Mouse (Mus musculus): Measurements from ENCODE around the gene Tacc2. TPM values are rescaled to one million over a fixed set of nuclear protein-coding genes. Genes with fewer than 3 reads are reported as not detected.
A peak's percentile ranks its signal among the peaks of the same experiment; 100 is the strongest.

Gene Tacc2
- polyA plus RNA-seq, 1 experiment from 2014 or later: 47.4 TPM

DNA sequence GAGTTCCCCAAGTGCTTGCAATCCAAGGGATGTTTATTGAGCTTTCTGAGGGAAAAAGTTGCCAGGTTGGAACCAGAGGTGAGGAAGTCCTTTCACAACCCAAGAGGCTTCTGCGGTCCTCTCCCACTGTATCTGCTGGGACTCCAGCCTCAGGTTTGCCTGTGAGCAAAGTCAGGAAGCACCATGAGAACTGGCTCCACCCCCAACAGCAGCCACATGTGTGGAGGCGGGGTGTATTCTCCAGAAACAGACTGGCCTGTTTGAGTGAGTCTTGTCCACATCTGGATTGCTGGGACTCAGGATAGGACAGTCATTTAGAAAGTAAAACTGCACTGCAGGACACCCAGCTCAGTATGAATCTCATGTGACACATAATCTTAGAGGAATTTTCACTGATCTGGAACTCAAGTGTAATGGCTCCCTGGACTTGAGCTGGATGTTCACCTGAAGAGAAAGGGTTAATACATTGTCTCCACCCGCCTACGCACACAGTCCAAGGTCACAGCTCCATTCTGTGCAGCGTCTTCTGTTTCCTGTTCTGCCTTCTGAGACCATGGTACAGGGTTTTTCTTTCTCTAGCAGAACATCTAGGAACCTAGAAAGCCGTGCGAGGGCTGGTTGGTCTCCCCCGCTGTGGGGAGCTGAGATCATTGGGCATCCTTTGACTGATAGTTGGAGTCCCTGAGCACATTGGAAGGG is 149.6 kb downstream of the Tacc2 start:
- Histone ChIP-seq H3K4me2 (ENCODE audit: low read depth, low read length, severe bottlenecking) (no peak overlapping the region), H3K9me3 (ENCODE audit: control insufficient read depth, low read length) (no peaks in the 10 kb centered on the region), H3K9ac (ENCODE audit: low read length) (no peak overlapping the region), H3K4me3 (ENCODE audit: low read depth, low read length) (no peak overlapping the region), H3K27ac (ENCODE audit: low read depth, low read length) (no peak overlapping the region), H3K4me1 (replicated peaks; ENCODE audit: control insufficient read depth, insufficient read depth, low read length) (no peaks in the 10 kb centered on the region), H3K36me3 (ENCODE audit: control insufficient read depth, insufficient read depth, low read length) (no peaks in the 10 kb centered on the region; the same call in 1 of the 2 replicates), H3K27me3 (ENCODE audit: control insufficient read depth, insufficient read depth, low read length) (no peaks in the 10 kb centered on the region)
- WGBS: 74% methylated on average over 8 of the region's 8 CpGs
- DNase-seq (ENCODE audit: low spot score) (no peak), ATAC-seq (replicated peaks; ENCODE audit: low FRiP score) (no peak)

- H3K27me3 ChIP-seq (ENCODE audit: control insufficient read depth, insufficient read depth, low read length): no peaks in the 10 kb centered on the region
- DNase-seq (ENCODE audit: low spot score): no peak
- no peaks in the 10 kb centered on the region for H3K9me3 ChIP-seq (ENCODE audit: control insufficient read depth, low read length)
- no peaks in the 10 kb centered on the region for H3K4me1 ChIP-seq (replicated peaks; ENCODE audit: control insufficient read depth, insufficient read depth, low read length)
- H3K36me3 ChIP-seq (ENCODE audit: control insufficient read depth, insufficient read depth, low read length): no peaks in the 10 kb centered on the region; the same call in 1 of the 2 replicates
- H3K4me2 ChIP-seq (ENCODE audit: low read depth, low read length, severe bottlenecking): no peak overlapping the region
- no peak overlapping the region for H3K27ac ChIP-seq (ENCODE audit: low read depth, low read length)
- H3K9ac ChIP-seq (ENCODE audit: low read length): no peak overlapping the region
- H3K4me3 ChIP-seq (ENCODE audit: low read depth, low read length): no peak overlapping the region
- WGBS: 91% methylated on average over 4 of the region's 4 CpGs
- ATAC-seq (replicated peaks; ENCODE audit: low FRiP score): no peak
Measured at GRCm38 (mm10) chr7:130727560-130727959, 150.3 kb downstream of the Tacc2 start.

GRCm38 (mm10) chr7:130731792-130732191 is 154.6 kb downstream of the Tacc2 start:
- Histone ChIP-seq H3K36me3 (ENCODE audit: control insufficient read depth, insufficient read depth, low read length) (no peaks in the 10 kb centered on the region), H3K4me2 (ENCODE audit: low read depth, low read length, severe bottlenecking) (no peak overlapping the region), H3K9ac (ENCODE audit: low read length) (no peak overlapping the region), H3K9me3 (ENCODE audit: control insufficient read depth, low read length) (no peaks in the 10 kb centered on the region), H3K4me1 (replicated peaks; ENCODE audit: control insufficient read depth, insufficient read depth, low read length) (no peaks in the 10 kb centered on the region), H3K4me3 (ENCODE audit: low read depth, low read length) (no peak overlapping the region), H3K27ac (ENCODE audit: low read depth, low read length) (no peak overlapping the region), H3K27me3 (ENCODE audit: control insufficient read depth, insufficient read depth, low read length) (no peaks in the 10 kb centered on the region)
- ATAC-seq (replicated peaks; ENCODE audit: low FRiP score) (no peak), DNase-seq (ENCODE audit: low spot score) (no peak)
- 82% methylated on average over 7 of the region's 7 CpGs for WGBS

DNA sequence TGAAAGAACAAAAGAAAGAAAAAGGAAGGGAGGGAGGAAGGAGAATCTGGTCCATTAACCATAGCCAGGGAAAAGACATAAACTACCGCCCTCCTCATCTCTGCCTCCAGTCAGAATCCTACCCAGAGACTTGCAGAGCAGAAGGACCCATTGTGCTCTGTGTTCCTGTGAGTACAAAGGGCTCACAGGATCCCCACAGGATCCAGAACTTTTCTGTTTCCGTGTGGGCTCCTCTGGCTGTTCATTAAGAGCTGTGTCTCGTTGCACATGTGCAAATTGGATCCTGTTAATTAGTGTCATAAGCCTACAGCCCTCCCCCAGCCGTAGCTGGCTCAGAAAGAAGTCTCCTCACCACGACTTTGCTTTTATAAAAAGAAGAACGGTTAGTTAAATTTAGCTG is 155.7 kb downstream of the Tacc2 start:
- H3K9ac ChIP-seq (ENCODE audit: low read length): no peak overlapping the region

GRCm38 (mm10) chr7:130733423-130733822 is 156.2 kb downstream of the Tacc2 start:
- ATAC-seq (replicated peaks; ENCODE audit: low FRiP score) (0 out of 2 replicates have a peak, but pooled peaks have one; percentile 47), DNase-seq (ENCODE audit: low spot score) (no peak)
- no peaks in the 10 kb centered on the region for H3K36me3 ChIP-seq (ENCODE audit: control insufficient read depth, insufficient read depth, low read length)
- no peak overlapping the region for H3K9ac ChIP-seq (ENCODE audit: low read length)
- no peak overlapping the region; the same call in 1 of the 2 replicates for H3K27ac ChIP-seq (ENCODE audit: low read depth, low read length)
- no peak overlapping the region for H3K4me3 ChIP-seq (ENCODE audit: low read depth, low read length)
- H3K27me3 ChIP-seq (ENCODE audit: control insufficient read depth, insufficient read depth, low read length): no peaks in the 10 kb centered on the region
- 93% methylated on average over 8 of the region's 8 CpGs for WGBS
- H3K4me2 ChIP-seq (ENCODE audit: low read depth, low read length, severe bottlenecking): no peak overlapping the region
- H3K9me3 ChIP-seq (ENCODE audit: control insufficient read depth, low read length): no peaks in the 10 kb centered on the region
- H3K4me1 ChIP-seq (replicated peaks; ENCODE audit: control insufficient read depth, insufficient read depth, low read length): no peaks in the 10 kb centered on the region

More for the DNA sequence above, 155.7 kb downstream of the Tacc2 start:
- Histone ChIP-seq H3K27ac (ENCODE audit: low read depth, low read length) (peak overlapping the region; percentile 48), H3K9me3 (ENCODE audit: control insufficient read depth, low read length) (no peaks in the 10 kb centered on the region), H3K36me3 (ENCODE audit: control insufficient read depth, insufficient read depth, low read length) (no peaks in the 10 kb centered on the region), H3K4me1 (replicated peaks; ENCODE audit: control insufficient read depth, insufficient read depth, low read length) (no peaks in the 10 kb centered on the region), H3K4me2 (ENCODE audit: low read depth, low read length, severe bottlenecking) (no peak overlapping the region), H3K4me3 (ENCODE audit: low read depth, low read length) (no peak overlapping the region), H3K27me3 (ENCODE audit: control insufficient read depth, insufficient read depth, low read length) (no peaks in the 10 kb centered on the region)
- DNase-seq (ENCODE audit: low spot score) (no peak), ATAC-seq (replicated peaks; ENCODE audit: low FRiP score) (peak; percentile 52)
- 37% methylated on average over 6 of the region's 6 CpGs for WGBS

- no peaks in the 10 kb centered on the region for H3K27me3 ChIP-seq (ENCODE audit: control insufficient read depth, insufficient read depth, low read length)
- H3K4me3 ChIP-seq (ENCODE audit: low read depth, low read length): no peak overlapping the region
- WGBS: 96% methylated on average over 2 of the region's 2 CpGs
- H3K4me2 ChIP-seq (ENCODE audit: low read depth, low read length, severe bottlenecking): no peak overlapping the region
- no peak overlapping the region for H3K27ac ChIP-seq (ENCODE audit: low read depth, low read length)
- no peaks in the 10 kb centered on the region; the same call in 1 of the 2 replicates for H3K36me3 ChIP-seq (ENCODE audit: control insufficient read depth, insufficient read depth, low read length)
- ATAC-seq (replicated peaks; ENCODE audit: low FRiP score) (no peak; the same call in 1 of the 2 replicates), DNase-seq (ENCODE audit: low spot score) (no peak)
- no peak overlapping the region for H3K9ac ChIP-seq (ENCODE audit: low read length)
- H3K4me1 ChIP-seq (replicated peaks; ENCODE audit: control insufficient read depth, insufficient read depth, low read length): no peaks in the 10 kb centered on the region
- H3K9me3 ChIP-seq (ENCODE audit: control insufficient read depth, low read length): no peaks in the 10 kb centered on the region
Measured at GRCm38 (mm10) chr7:130734195-130734787, 157.1 kb downstream of the Tacc2 start.

GRCm38 (mm10) chr7:130741099-130741498 is 163.9 kb downstream of the Tacc2 start:
- peaks cover 3% of the 10 kb centered on the region; the same call in 1 of the 2 replicates for H3K36me3 ChIP-seq (ENCODE audit: control insufficient read depth, insufficient read depth, low read length)
- ATAC-seq (replicated peaks; ENCODE audit: low FRiP score) (no peak), DNase-seq (ENCODE audit: low spot score) (no peak)
- H3K27ac ChIP-seq (ENCODE audit: low read depth, low read length): no peak overlapping the region
- H3K9me3 ChIP-seq (ENCODE audit: control insufficient read depth, low read length): no peaks in the 10 kb centered on the region
- no peaks in the 10 kb centered on the region for H3K27me3 ChIP-seq (ENCODE audit: control insufficient read depth, insufficient read depth, low read length)
- H3K4me1 ChIP-seq (replicated peaks; ENCODE audit: control insufficient read depth, insufficient read depth, low read length): no peaks in the 10 kb centered on the region
- no peak overlapping the region for H3K4me2 ChIP-seq (ENCODE audit: low read depth, low read length, severe bottlenecking)
- no peak overlapping the region for H3K9ac ChIP-seq (ENCODE audit: low read length)
- no peak overlapping the region for H3K4me3 ChIP-seq (ENCODE audit: low read depth, low read length)
- WGBS: 86% methylated on average over 4 of the region's 4 CpGs

DNA sequence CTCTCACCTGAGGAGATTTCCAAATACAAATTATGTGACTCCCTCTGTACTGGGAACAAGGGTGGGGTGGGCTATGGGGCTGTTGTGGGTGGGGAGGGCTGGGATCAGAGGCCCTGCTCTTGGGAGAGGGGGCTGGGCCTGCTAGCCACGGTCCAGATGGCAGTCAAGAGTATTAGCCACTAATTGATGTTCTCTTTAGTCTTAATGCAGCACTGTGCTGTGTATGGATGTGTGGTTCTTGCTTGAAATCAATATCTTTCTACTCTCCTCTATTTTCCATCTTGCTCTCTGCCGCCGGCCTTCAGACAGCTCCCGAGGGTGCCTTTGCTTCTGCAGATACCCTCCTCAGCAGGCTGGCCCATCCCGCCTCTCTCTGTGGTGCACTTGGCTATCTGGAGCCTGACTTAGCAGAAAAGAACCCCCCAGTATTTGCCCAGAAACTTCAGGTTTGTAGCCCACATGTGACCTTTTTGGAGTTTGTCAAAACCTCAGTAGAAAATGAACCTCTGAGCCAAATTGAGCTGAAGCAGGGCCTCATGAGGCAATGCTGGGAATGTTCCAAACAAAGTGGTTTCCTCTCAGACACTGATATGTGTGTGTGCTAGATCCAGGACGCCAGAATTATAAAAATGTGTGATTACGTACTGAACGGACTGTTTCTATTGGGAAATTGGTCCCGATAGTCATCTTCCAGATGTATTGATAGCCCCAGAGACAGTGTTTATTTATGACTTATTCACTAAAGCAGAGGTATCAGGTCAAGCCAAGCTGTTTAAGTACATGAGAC is 166.2 kb downstream of the Tacc2 start:
- no peak overlapping the region for H3K27ac ChIP-seq (ENCODE audit: low read depth, low read length)
- H3K9me3 ChIP-seq (ENCODE audit: control insufficient read depth, low read length): no peaks in the 10 kb centered on the region
- H3K27me3 ChIP-seq (ENCODE audit: control insufficient read depth, insufficient read depth, low read length): no peaks in the 10 kb centered on the region
- H3K9ac ChIP-seq (ENCODE audit: low read length): no peak overlapping the region
- H3K4me2 ChIP-seq (ENCODE audit: low read depth, low read length, severe bottlenecking): no peak overlapping the region
- H3K4me3 ChIP-seq (ENCODE audit: low read depth, low read length): no peak overlapping the region
- H3K4me1 ChIP-seq (replicated peaks; ENCODE audit: control insufficient read depth, insufficient read depth, low read length): no peaks in the 10 kb centered on the region
- ATAC-seq (replicated peaks; ENCODE audit: low FRiP score) (no peak), DNase-seq (ENCODE audit: low spot score) (no peak)
- peaks cover 3% of the 10 kb centered on the region; the same call in 1 of the 2 replicates for H3K36me3 ChIP-seq (ENCODE audit: control insufficient read depth, insufficient read depth, low read length)
- 89% methylated on average over 9 of the region's 9 CpGs for WGBS
